Mouse (Mus musculus) skeletal muscle tissue, adult 2 months (tissue): ENCODE measurements around the gene Rnf169.
"Not testable (repeated sequence)": the region's sequence is repeated elsewhere in the genome, so short reads cannot be mapped to it uniquely, and the experiment has no call there.

Source experiments
- DNase-seq: peaks from one replicate; pipeline ENCODE4 v3.0.0-alpha.2; 2012; ENCODE audit warnings: low read depth, low spot score

Gene Rnf169

GRCm38 (mm10) chr7:99979546-99980131, 609 bp downstream of the Rnf169 start:
- no peak for DNase-seq

- DNase-seq, result no peak
These were observed 1.2 kb downstream of the Rnf169 start for GRCm38 (mm10) chr7:99979081-99979480.

DNA sequence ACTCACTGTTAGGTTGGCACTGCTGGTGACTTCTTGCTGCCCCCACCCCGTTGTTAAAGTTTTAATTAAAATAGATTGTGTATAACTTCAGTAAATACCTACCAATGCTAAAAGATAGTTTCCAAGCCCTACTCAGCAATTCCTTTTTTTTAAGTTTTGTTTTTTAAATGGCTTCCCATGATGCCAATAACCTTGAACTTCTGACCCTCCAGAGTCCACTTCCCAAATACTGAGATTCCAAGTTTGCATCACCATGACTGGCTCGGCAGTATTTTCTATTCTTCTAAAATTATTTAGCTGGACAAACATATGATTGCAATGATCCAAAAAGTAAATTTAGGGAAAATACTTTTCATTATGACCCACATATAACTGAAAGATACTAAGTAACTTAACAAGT, 2.2 kb downstream of the Rnf169 start:
- DNase-seq, result no peak

DNA sequence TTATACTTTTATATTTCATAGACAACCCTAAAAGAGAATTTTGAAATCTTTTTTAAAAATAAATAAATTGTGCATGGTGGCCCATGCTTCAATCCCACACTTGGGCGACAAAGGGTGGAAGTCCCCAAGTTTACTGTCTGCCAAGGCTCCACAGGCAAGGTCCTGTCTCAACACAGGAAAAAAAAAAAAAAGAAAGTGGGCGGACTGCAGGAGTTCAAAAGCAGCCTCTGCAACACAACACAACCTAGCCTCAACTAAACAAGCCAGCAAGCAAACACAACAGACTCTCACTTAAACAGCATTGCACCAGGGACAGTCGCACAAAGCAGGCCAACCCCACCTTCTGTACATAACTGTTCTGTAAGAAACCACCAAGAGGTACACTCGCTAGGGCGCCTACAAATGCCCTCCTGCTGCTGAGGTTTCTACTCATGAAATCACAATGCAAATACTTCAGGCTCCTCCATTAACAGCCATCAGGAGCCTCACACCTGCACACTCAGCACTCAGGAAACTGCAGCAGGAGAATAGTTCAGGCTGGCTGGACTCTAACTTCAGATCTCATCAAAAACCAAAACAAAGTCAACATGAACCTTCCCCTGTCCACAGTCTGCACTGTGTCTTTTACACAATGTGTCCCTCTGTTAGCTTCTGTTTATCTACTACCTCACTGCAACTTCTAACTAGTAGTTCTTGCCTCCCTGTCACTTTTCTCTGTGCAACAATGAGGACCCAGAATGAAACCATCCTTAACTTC, 4.3 kb downstream of the Rnf169 start:
- no peak for DNase-seq

- no peak for DNase-seq
These were observed 5.9 kb downstream of the Rnf169 start for GRCm38 (mm10) chr7:99974208-99974970.

DNA sequence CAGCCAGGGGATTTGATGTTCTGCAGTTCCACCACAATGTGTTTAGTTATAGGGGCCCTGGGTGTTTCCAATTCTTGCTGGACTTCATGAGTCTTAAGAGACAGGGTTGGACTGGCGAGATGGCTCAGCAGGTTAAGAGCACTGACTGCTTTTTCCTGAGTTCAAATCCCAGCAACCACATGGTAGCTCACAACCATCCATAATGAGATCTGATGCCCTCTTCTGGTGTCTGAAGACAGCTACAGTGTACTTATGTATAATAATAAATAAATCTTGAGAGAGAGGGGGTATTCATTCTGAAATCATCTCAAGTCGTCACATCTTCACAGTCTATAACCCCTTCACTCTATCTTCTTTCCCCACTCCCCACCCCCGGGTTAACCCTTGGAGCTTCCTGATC, 7.3 kb downstream of the Rnf169 start:
- DNase-seq, result not testable (repeated sequence)

GRCm38 (mm10) chr7:99971926-99972325, 8.3 kb downstream of the Rnf169 start:
- no peak for DNase-seq

- no peak for DNase-seq
These were observed 11.1 kb downstream of the Rnf169 start for GRCm38 (mm10) chr7:99969151-99969550.

DNA sequence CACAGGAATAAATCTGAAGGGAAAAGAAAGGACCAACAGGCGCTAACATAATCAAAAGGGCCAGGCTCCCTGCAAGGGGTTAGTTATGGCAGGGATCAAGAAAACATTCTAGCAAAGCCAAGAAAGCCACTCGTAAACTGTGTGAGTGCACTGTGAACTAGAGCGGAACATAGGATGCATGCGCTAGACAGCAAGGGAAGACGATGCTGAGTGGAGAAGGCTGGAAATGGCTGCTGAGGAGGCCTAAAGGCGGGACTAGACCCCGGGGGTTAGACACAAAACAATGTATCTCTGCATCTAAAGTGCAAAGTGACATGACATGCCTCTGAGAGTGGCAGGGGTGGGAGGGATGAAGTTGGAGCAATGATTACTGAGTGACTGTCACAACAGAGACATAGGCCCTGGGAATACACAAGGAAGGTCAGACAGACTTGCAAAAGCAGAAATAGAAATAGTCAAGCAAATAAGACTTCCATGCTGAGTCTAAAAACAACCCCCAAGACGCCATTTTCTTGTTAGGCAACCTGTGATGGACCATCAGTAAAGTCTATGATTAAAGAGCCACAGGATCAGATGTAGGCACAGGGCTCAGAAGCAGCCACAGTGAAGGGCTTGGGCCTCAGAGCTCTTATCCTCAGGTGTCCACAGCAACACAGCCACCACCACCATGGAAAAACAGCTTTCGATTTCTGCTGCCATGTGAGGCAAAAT, 14.1 kb downstream of the Rnf169 start:
- DNase-seq, result no peak

DNA sequence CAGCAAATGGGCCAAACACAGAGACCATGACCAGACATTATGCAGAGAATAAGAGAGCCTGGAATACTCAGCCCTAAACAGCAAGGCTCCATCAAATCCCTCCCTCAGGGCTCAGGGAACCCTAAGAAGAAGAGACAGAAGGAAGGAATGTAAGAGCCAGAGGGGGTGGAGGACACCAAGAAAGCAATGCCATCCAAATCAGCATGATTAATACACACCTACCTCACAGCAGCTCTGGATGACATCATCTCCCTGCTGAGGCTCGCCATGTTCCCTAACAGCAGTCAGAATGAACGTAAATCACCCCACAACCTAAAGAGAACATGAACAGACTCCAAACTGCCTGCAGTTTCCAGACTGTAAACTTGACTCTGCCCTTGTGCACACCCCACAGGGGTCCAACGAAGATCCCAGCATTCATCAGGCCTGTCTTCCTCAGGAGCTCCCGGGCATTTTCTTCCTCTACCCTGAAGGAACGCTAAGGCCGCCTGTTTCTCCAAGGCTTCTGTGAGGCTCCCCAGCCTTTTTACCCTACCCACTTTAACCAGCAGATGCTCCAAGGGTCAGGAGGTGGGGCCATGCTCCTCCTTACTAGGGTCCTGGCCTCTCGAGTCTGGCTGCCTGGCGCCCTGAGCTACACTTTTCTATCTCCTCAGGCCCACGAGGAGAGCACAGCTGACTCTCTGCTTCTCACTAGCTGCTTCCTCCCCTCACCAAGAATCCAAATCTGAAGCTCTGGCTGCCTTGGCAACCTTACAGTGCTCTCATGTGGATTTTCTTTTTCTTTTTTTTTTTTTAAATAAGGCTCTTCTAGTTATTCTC, 15.0 kb downstream of the Rnf169 start:
- no peak for DNase-seq

GRCm38 (mm10) chr7:99963237-99963860, 16.9 kb downstream of the Rnf169 start:
- DNase-seq, result no peak

- peak; percentile 55 for DNase-seq
These were observed 17.6 kb downstream of the Rnf169 start for GRCm38 (mm10) chr7:99962536-99963236.

DNA sequence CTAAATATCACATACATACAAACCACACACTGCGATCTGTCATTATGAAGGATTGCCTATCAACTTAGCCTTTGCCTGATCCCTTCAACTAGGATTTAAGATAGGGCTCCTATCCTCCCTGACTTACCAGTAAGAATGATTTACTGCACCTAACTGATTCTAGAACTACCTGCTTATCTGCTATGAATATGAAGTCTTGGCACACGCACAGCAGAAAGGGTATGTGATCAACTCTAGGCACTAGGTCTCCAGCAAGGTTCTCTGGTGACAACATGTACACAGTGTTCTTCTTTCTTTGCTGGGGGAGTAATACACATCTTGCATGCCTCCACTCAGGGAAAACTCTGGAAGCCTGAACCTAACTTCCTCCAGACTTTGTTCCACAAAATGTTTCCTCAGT, 18.7 kb downstream of the Rnf169 start:
- no peak for DNase-seq

- not testable (repeated sequence) for DNase-seq
These were observed 19.7 kb downstream of the Rnf169 start for GRCm38 (mm10) chr7:99960571-99960970.

GRCm38 (mm10) chr7:99957226-99957965, 22.9 kb downstream of the Rnf169 start:
- no peak for DNase-seq

- DNase-seq, result no peak
These were observed 24.2 kb downstream of the Rnf169 start for GRCm38 (mm10) chr7:99956095-99956494.

DNA sequence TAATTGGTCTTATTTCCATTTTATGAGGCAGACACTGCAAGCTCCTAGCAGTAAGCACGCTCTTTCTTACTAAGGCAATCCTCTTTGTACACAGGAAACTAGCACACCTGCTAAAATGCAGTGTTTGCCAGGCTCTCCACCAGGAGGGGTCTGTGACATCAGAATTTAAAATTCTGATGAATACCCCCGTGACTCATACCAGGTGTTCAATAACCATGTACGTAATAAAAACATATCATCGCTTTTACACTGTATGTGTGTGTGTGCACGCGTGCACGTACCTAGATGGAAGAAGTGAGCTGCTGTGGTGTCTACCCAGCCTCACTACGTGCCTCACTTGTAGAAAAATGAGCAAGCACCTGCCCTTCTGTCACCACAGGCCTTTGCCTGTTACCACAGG, 26.0 kb downstream of the Rnf169 start:
- DNase-seq, result no peak

DNA sequence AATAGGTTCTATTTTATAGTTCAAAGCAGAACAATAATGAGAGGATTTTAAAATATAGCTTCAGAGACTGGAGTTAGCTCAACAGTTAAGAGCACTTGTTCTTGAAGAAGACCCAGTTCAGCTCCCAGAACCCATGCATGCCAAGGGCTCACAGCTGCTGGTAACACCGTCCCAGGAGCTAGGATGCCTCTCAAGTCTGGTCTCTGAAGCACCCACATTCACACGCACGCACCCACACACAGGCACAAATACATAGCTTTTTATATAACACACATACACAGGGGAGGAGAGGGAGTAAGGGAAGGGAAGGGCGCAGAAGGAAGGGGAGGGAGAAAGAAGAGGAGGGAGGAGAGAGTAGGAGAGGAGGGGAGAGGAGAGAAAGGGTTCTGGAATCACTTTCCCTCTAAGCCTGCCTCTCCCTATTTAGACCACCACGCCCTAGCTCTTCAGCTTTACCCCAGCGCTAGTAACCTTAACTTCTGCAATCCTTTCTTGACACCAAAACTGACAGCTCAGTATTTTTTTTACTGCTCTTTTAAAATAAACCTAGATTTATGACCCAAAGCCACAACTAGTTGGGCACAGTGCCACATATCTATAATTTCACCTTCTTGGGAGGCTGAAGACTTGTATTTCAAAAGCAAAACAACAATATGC, 26.7 kb downstream of the Rnf169 start:
- DNase-seq, result no peak

GRCm38 (mm10) chr7:99947329-99947728, 32.9 kb downstream of the Rnf169 start:
- no peak for DNase-seq
